Mouse (Mus musculus): ENCODE measurements around the gene March7.

The March7 gene

DNA sequence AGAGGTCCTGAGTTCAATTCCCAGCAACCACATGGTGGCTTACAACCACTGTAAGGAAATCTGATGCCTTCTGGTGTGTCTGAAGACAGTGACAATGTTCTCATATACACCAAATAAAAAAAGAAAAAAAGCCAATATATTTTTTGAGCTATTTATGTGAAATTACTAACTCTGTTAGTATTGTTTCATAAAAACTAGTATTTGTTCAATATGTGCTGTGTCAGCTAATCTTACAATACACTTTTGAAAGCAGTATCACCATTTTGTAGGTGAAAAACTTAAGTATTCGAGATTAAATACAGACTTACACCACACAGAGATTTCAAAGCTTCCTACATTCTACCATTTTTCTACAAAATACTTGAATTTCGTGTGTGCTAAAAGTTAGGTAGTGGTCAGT is 5.0 kb downstream of the March7 start:
- DNase-seq (ENCODE audit: low read depth, low spot score) = no peak

- no peak for DNase-seq (ENCODE audit: low read depth, low spot score)
Measured at GRCm38 (mm10) chr2:60216547-60217153, 7.0 kb downstream of the March7 start.

DNA sequence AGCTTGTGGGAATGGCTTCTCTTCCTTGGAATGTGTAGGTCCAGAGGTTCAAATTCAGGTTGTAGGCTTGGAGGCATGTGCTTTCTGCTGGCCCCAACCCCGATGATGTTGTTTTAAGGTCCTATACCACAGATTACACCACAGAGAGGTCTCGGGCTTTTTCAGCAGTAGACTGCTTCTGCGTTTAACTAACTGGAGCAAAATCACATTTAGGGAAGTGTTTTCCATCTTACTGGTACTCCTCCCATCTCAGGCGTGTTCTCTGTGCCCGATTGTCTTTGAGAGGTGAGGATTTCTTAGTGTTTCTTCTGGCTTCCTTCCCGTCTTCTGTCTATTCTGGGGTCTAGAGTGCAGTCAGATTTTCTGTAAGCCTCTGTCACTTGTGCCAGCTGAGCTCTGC is 7.9 kb downstream of the March7 start:
- DNase-seq (ENCODE audit: low read depth, low spot score) = no peak

GRCm38 (mm10) chr2:60221236-60221635 is 11.5 kb downstream of the March7 start:
- DNase-seq (ENCODE audit: low read depth, low spot score) = no peak

DNA sequence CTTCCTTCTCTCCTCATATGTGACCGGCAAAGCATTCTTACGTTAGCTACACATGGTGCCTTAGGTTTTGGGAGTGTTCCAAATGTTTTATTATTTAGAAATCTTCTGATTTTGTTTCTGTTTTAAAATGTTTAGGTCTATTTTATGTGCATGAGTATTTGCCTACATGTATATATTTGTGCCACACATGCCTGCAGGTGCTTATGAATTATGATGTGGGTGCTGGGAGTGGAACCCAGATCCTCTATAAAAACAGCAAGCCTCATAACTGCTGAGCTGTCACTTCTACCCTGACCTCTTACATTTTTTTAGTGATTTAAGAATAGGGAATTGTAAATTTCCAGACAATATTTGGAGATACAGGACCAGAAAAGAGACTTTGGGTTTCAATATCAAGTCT is 12.3 kb downstream of the March7 start:
- DNase-seq (ENCODE audit: low read depth, low spot score) = no peak

GRCm38 (mm10) chr2:60223489-60223888 is 13.8 kb downstream of the March7 start:
- no peak for DNase-seq (ENCODE audit: low read depth, low spot score)

- no peak for DNase-seq (ENCODE audit: low read depth, low spot score)
Measured at GRCm38 (mm10) chr2:60228470-60228869, 18.8 kb downstream of the March7 start.

DNA sequence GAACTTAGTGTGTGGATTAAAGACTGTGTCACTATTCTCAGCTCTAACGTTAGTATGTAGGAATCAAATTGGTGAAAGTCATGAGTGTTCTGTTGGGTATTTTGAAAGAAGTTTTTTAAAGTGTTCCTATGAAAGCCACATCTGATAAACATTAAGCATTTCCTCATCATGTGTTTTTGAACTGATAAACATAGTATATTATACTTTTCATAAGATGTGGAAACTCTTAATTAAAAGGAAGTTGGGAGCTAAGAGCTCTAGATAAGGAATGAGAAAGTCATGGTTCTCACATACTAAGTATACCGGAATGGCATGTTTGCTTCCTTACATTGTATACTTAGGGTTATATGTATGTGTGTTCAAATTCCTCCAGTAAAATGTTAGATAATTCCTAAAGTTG is 20.7 kb downstream of the March7 start:
- no peak for DNase-seq (ENCODE audit: low read depth, low spot score)

DNA sequence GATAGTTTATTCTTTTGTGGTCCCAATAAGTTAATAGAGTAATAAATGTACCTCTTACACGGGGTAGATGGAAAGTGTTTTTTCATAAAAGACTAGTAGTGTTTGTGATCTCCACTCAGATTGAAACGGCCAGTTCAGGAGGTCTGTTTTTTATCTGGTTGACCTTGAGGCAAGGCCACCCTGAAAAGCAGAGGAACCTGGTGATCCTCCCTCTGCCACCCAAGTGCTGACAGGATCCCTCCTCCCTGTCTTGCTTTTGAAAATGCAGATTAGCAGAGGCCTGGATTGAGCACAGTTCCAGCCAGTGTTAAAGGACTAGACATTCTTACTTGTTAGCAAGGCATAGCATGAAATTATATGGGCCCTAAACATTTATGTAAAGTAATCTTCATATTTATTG is 23.5 kb downstream of the March7 start:
- DNase-seq (ENCODE audit: low read depth, low spot score) = no peak

DNA sequence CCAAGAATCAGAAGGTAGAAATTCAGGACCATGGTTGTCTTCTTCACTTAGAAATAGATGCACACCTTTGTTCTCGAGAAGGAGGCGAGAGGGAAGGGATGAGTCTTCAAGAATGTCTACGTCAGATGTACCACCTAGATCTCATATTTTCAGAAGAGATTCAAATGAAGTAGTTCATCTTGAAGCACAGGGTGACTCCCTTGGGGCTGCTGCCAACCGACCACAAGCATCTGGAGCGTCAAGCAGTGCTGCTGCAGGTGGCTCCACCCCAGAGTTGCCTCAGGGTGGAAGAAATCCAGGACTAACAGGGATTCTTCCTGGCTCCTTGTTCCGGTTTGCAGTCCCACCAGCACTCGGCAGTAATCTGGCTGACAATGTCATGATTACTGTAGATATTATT is 24.8 kb downstream of the March7 start:
- DNase-seq (ENCODE audit: low read depth, low spot score) = no peak

GRCm38 (mm10) chr2:60252782-60253181 is 43.1 kb downstream of the March7 start:
- DNase-seq (ENCODE audit: low read depth, low spot score) = no peak

- no peak for DNase-seq (ENCODE audit: low read depth, low spot score)
Measured at GRCm38 (mm10) chr2:60253506-60253905, 43.8 kb downstream of the March7 start.

DNA sequence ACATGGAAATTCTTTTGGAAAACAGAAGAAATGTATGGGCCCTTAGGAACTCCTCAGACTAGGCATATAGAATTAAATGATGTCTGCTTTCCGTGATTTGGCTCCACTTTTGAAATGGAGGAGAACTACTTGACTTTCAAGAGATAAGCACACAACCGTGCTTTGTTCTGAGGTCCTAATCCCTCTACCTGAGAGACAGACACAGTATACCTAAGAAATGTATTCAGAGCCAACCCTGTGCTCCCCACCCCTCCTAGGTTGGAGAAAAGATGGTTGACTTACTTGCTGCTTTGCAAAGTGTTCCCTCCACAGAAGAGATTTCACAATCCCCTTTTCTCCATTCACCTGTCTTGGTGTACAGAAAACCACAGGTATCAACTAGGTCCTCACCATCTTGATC is 47.1 kb downstream of the March7 start:
- DNase-seq (ENCODE audit: low read depth, low spot score) = no peak

GRCm38 (mm10) chr2:60259186-60259585 is 49.5 kb downstream of the March7 start:
- DNase-seq (ENCODE audit: low read depth, low spot score) = no peak

GRCm38 (mm10) chr2:60260621-60261350 is 51.1 kb downstream of the March7 start:
- no peak for DNase-seq (ENCODE audit: low read depth, low spot score)

DNA sequence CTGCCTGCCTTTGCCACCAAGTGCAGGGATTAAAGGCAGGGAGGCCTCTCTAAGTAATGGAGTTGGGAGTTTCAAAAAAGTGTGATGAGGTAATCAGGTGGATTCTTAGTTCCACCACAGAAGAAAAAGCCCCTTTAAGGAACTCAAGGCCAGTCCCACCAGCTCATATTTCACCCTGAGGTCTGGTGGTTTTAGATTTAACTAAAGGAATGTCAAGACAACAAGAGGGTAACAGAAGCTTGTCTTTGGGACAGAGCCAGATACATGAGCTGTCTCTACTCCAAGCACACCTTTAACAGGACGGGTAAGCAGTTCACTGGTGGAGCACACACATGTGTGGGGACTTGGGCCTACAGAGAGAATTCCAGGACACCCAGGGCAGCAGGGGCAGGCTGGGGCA is 57.9 kb downstream of the March7 start:
- DNase-seq (ENCODE audit: low read depth, low spot score) = peak; percentile 28

GRCm38 (mm10) chr2:60269856-60270479 is 60.3 kb downstream of the March7 start:
- no peak for DNase-seq (ENCODE audit: low read depth, low spot score)

- no peak for DNase-seq (ENCODE audit: low read depth, low spot score)
Measured at GRCm38 (mm10) chr2:60278627-60279026, 68.9 kb downstream of the March7 start.

DNA sequence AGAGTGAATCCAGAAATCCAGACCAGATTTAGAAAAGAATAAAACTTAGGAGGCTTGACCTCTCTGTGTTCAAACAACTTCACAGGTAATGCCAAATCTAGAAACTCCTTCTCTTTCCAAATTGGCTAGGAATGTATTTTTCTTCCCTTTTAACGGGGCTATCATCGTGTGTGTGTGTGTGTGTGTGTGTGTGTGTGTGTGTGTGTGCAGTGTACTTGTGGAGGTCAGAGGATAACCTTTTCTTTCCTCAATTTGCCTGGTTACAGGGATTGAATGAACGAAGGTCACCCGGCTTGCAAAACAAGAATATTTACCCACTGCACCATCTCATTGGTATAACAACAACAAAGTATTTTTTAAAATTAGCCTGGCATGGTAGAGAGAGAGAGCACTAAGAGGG is 72.9 kb downstream of the March7 start:
- DNase-seq (ENCODE audit: low read depth, low spot score) = no peak

GRCm38 (mm10) chr2:60283208-60283750 is 73.6 kb downstream of the March7 start:
- no peak for DNase-seq (ENCODE audit: low read depth, low spot score)

- peak; percentile 28 for DNase-seq (ENCODE audit: low read depth, low spot score)
Measured at GRCm38 (mm10) chr2:60283751-60284466, 74.2 kb downstream of the March7 start.

DNA sequence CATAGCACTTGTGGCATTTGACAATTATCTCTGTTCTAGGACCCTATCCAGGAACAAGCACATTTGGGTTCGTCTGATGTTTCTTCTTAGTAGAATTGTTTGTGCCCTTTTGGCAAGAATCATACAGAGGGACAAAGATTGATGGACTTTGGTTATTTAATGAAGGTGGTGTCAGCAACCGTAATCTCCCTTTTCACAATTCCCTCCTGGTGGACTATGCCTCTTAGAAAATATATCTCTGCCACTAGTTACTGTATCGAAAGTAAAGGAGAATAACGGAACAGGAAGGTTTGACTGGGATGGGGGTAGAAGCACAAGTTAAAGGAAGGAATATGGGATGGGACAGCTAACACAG is 74.8 kb downstream of the March7 start, which contains the start of gene Cd302:
TSS of gene Cd302 (minus strand) at position 22 of the 355 bp plus-strand sequence.
- no peak for DNase-seq (ENCODE audit: low read depth, low spot score)

Data from forelimb bud, embryonic 11.5 days (tissue).